Mouse (Mus musculus): ENCODE data around the gene Lrrc28.

DNA sequence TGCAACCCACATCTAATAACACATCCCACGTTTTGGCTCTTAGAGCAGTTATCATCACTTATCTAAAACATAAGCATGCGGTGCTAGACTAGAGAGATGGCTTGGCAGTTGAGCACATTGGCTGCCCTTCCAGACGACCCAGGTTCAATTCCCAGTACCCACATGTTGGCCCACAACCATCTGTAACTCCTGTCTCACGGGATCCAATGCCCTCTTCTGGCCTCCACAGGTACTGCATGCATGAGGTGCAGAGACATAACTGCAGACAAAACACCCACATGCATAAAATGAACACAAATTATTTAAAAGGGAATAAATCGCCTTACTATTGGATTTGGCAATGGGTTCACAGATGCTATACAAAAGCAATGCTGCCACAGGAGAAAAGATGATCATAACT lies 12.7 kb downstream of the Lrrc28 start:
- TF ChIP-seq CTCF (IDR thresholded peaks at IDR 0.05) (peak; percentile 53), EP300 (IDR thresholded peaks at IDR 0.05) (no peak)
